Mouse (Mus musculus): ENCODE results near the gene Insl3.

- no peak for TF ChIP-seq CTCF (IDR thresholded peaks at IDR 0.05; ENCODE audit: low read depth, low read length)
- TF ChIP-seq POLR2A (IDR thresholded peaks at IDR 0.05; ENCODE audit: borderline replicate concordance, low read depth, low read length): no peak
Observed at GRCm38 (mm10) chr8:71692509-71692908, 3.5 kb downstream of the Insl3 start.

All from bone marrow macrophage, adult 2 months (primary cell).